Mouse (Mus musculus) hindbrain, embryonic 14.5 days (tissue): ENCODE data around the gene Gpank1. TPM values are rescaled to one million over a fixed set of nuclear protein-coding genes. Genes with fewer than 3 reads are reported as not detected.

Experiments
- ATAC-seq: fragments of 200-750 bp; cut with Nextera tagmentation; 2 replicates; pipeline ENCODE4 v1.8.0; 2017; ENCODE audit warnings: moderate number of reproducible peaks, mild to moderate bottlenecking, moderate TSS enrichment, moderate library complexity; ENCODE audit not compliant: low FRiP score
- DNase-seq: peaks from one replicate; pipeline ENCODE4 v3.0.0-alpha.2; 2015; ENCODE audit warnings: low spot score
- H3K27ac ChIP-seq: fragments of 300-500 bp; sonication (generic); 2 replicates; pipeline ENCODE4 v1.5.1; 2014; ENCODE audit warnings: mild to moderate bottlenecking, moderate library complexity
- H3K27me3 ChIP-seq: fragments of 300-500 bp; sonication (generic); 2 replicates; pipeline ENCODE4 v1.6.1; 2014; ENCODE audit warnings: mild to moderate bottlenecking, low read length, mixed read lengths; ENCODE audit not compliant: control insufficient read depth, insufficient read depth
- H3K36me3 ChIP-seq: fragments of 300-500 bp; sonication (generic); replicated peaks from 2 replicates; pipeline ENCODE4 v1.6.1; 2014; ENCODE audit not compliant: control insufficient read depth, insufficient read depth
- H3K4me1 ChIP-seq: fragments of 300-500 bp; sonication (generic); replicated peaks from 2 replicates; pipeline ENCODE4 v1.6.1; 2014; ENCODE audit warnings: antibody characterized with exemption, low read length, mixed read lengths; ENCODE audit not compliant: control insufficient read depth, insufficient read depth
- H3K4me2 ChIP-seq: fragments of 300-500 bp; sonication (generic); replicated peaks from 2 replicates; pipeline ENCODE4 v1.6.1; 2014; ENCODE audit warnings: mild to moderate bottlenecking, moderate library complexity
- H3K4me3 ChIP-seq: fragments of 300-500 bp; sonication (generic); replicated peaks from 2 replicates; pipeline ENCODE4 v1.5.1; 2014; ENCODE audit warnings: mild to moderate bottlenecking, low read length
- H3K9ac ChIP-seq: fragments of 300-500 bp; sonication (generic); 2 replicates; pipeline ENCODE4 v1.6.1; 2014
- H3K9me3 ChIP-seq: fragments of 300-500 bp; sonication (generic); 2 replicates; pipeline ENCODE4 v1.6.1; 2016; ENCODE audit warnings: low read length; ENCODE audit not compliant: control insufficient read depth
- WGBS: fragments of 180-500 bp; shearing (Covaris S2); extraction: QIAGEN DNeasy Blood & Tissue Kit; methylation state at CpG from one replicate; pipeline ENCODE4 v1.1.7; 2014; 5-methylcytosine and 5-hydroxymethylcytosine counted together
- polyA plus RNA-seq: library from polyadenylated mRNA; unstranded; fragments of >200 nt; fragmentation: Nextera tagmentation; extraction: Ambion mirVana; gene quantifications from 2 replicates; pipeline ENCODE4 v1.2.1, GENCODE M21; 2014

Gpank1 gene
- polyA plus RNA-seq, 1 experiment from 2014 or later: 21.9 TPM

DNA sequence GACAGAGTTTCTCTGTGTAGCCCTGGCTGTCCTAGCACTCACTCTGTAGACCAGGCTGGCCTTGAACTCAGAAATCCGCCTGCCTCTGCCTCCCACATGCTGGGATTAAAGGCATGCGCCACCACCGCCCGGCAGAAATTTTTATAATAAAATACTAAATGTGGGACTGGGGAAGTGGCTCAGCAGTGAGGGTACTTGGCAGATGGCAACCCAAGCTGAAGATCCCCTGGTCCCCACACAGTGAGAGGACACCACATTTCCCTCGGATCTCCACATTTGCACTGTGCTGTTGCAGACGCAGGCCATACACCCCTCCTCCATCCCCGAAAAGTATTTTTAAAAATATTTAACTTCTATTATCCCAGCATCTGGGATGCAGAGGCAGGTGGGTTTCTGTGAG is 12.3 kb downstream of the Gpank1 start:
- no peaks in the 10 kb centered on the region for H3K27me3 ChIP-seq
- no peak for DNase-seq
- ATAC-seq: no peak
- H3K9me3 ChIP-seq: no peaks in the 10 kb centered on the region
- H3K4me1 ChIP-seq: peaks cover 20% of the 10 kb centered on the region
- 96% methylated on average over 7 of the region's 7 CpGs for WGBS
- H3K36me3 ChIP-seq: peaks cover 23% of the 10 kb centered on the region
- H3K4me2 ChIP-seq: no peak overlapping the region
- no peak overlapping the region for H3K27ac ChIP-seq
- no peak overlapping the region for H3K9ac ChIP-seq
- H3K4me3 ChIP-seq: no peak overlapping the region

DNA sequence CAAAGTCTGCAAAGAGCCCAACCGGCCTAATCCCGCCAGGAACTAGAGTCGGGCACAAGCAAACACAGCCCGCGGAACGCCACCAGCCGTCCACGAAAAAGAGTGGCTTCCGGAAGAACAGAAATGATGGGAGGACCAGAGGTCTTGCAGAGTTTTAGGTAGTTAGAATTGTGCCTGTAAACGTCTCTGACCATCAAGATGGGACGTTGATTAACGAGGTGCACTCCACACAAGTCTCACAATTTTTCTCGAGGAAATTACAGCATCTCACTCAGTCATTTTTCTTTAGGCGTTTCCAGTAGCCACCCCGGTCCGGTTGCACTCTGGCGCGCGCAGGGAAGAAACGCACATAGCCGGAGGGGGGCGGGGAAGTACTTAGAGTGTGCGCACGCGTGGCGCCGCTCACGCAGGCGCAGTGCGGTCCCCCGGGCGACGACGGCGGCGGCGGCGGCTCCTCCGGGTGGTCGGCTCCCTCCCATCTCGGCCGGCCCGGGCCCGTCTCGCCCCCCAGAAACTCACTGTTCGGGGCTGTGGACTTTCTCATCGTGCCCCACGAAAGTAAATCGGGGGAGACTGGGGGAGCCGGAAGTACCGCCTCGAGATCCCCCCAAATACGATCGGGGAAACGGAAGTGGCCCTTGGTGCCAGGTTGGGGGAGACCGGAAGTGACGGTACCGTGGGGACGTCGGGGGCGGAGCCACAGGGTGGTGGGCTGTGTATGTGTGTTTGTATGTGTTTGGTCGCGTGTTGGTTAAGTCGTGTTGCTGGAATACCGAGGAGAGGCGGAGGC is 13.7 kb downstream of the Gpank1 start, which contains the start of gene Bag6:
Gene Bag6 (plus strand): TSS at position 378 of the 790 bp plus-strand sequence.
- H3K9me3 ChIP-seq: no peaks in the 10 kb centered on the region
- H3K4me1 ChIP-seq: peaks cover 20% of the 10 kb centered on the region
- peak; percentile 95 for ATAC-seq
- no peaks in the 10 kb centered on the region for H3K27me3 ChIP-seq
- peak within 1 kb of the TSS; percentile 78 for H3K4me3 ChIP-seq
- H3K4me2 ChIP-seq: peak within 1 kb of the TSS; percentile 90
- H3K36me3 ChIP-seq: peaks cover 28% of the 10 kb centered on the region
- H3K27ac ChIP-seq: peak within 1 kb of the TSS; percentile 93
- WGBS: under 1% methylated on average over 66 of the region's 66 CpGs
- peak; percentile 97 for DNase-seq
- peak within 1 kb of the TSS; percentile 90 for H3K9ac ChIP-seq

DNA sequence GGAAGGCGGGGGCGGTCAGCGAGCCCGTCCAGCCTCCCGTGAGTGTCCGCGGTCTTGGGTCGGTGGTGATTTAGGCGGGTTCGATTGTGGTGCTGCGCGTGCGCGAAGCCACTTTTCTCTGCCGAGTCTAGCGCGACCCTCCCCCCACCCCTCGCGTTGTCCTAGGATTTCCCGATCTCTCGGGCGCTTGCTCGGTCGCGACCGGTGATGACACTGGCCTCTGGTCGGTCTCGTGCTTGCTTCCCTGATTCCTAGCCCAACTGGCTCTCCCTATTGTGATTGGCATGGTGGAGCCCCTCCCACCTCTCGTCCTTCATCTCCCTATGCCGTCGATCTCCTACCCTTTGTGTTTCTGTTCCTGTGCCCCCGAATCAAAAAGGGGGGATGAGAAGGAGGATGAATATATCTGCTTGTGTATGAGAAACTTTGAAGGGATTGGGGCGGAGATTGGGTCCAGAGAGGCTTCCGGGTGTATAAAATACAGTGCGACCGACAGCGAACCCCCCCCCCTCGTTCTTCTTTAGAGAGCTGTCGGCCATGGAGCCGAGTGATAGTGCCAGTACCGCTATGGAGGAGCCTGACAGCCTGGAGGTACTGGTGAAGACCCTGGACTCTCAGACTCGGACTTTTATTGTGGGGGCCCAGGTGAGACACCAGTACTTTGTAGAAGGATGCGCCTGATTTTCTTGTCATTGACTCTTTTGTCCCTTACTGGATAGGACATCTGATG is 14.5 kb downstream of the Gpank1 start:
- DNase-seq: no peak
- peak; percentile 67 for ATAC-seq

DNA sequence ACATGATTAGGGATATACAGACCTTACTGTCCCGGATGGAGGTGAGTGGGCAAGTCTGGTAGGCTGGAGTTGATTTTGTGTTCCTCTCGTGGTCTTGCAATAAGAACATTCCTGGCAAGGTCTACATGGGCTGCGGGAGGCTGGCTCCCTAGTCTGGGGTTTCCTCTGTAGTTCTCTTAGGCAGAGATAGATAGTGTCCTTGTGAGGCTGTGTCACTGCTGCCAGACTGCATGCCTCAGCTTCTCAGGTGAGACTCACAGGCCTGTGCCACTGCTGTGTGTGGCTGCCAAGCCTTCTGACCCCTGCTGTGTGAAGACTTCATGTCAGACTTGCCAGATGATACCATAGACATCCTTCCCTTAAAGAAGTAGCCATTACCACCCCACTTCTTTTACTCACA is 18.0 kb downstream of the Gpank1 start:
- Histone ChIP-seq H3K4me3 (no peak overlapping the region), H3K27me3 (no peaks in the 10 kb centered on the region), H3K9ac (no peak overlapping the region), H3K27ac (no peak overlapping the region), H3K4me1 (peaks cover 20% of the 10 kb centered on the region), H3K9me3 (no peaks in the 10 kb centered on the region), H3K4me2 (no peak overlapping the region), H3K36me3 (peaks cover 61% of the 10 kb centered on the region)
- WGBS: 96% methylated on average over 3 of the region's 3 CpGs
- DNase-seq (no peak), ATAC-seq (no peak)

More for the DNA sequence above, 14.5 kb downstream of the Gpank1 start:
- Histone ChIP-seq H3K27ac (peak overlapping the region; percentile 93), H3K4me3 (peak overlapping the region; percentile 78), H3K27me3 (no peaks in the 10 kb centered on the region), H3K9ac (peak overlapping the region; percentile 90), H3K9me3 (no peaks in the 10 kb centered on the region), H3K4me2 (peak overlapping the region; percentile 90), H3K36me3 (peaks cover 28% of the 10 kb centered on the region), H3K4me1 (peaks cover 20% of the 10 kb centered on the region)
- WGBS: under 1% methylated on average over 43 of the region's 43 CpGs

DNA sequence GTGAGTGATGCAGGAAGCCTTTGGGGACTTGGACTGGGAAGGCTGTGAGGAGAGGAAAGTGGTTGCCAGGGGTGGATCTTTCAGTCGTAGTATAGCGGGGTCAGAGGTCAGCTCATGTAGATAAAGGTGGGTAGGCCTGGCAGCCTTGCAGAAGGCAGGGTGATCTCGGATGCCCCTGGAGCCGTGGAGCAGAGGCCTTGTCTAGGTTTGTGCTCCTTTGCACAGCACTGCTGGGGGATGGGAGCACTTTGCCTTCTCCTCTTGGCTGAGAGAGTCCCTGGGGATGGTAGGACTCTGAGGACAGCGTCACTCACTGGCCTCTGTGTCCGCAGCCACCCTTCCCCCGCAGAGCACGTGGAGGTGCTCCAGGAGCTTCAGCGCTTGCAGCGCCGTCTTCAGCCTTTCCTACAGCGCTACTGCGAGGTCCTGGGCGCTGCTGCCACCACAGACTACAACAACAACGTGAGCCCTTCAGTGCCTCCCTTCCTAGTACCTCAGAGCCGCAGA is 19.3 kb downstream of the Gpank1 start:
- Histone ChIP-seq H3K27ac (no peak overlapping the region), H3K4me3 (no peak overlapping the region), H3K4me1 (peaks cover 20% of the 10 kb centered on the region), H3K27me3 (no peaks in the 10 kb centered on the region), H3K9ac (no peak overlapping the region), H3K4me2 (no peak overlapping the region), H3K36me3 (peaks cover 74% of the 10 kb centered on the region), H3K9me3 (no peaks in the 10 kb centered on the region)
- DNase-seq: no peak
- ATAC-seq: no peak
- WGBS: 77% methylated on average over 16 of the region's 16 CpGs

DNA sequence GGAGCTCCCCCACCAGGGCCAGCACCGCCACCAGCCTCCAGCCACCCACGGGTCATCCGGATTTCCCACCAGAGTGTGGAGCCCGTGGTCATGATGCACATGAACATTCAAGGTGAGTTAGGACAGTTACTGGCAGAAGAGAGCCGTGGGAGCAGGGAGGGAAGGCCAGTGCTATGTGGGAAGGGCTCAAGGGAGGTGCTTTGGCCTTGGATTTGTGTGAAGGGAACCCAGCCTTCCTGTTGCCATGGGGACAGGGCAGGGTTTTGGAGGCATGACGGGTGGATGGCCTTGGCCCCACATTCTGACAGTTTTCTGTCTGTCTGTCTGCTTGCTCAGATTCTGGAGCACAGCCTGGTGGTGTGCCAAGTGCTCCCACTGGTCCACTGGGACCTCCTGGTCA is 20.7 kb downstream of the Gpank1 start:
- no peak overlapping the region for H3K27ac ChIP-seq
- no peak for ATAC-seq

DNA sequence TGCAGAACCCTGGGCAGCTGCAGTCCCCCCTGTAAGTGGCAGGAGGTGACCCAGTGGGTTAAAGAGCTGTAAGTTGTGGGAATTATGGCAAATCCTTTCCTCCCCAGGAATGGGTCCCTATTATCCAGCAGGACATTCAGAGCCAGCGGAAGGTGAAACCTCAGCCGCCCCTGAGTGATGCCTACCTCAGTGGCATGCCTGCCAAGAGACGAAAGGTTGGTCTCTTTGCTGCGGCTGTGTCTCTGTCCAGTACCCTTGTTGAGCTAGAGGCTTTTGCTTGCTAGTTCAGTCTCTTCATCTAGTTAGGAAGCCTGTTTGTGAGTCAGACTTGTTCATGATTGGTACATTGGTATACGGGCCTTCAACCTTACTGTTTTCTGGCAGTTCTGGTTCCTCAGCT is 24.9 kb downstream of the Gpank1 start:
- Histone ChIP-seq H3K4me2 (no peak overlapping the region), H3K9ac (no peak overlapping the region), H3K36me3 (peaks cover 99% of the 10 kb centered on the region), H3K27ac (no peak overlapping the region), H3K4me3 (no peak overlapping the region), H3K27me3 (no peaks in the 10 kb centered on the region), H3K9me3 (no peaks in the 10 kb centered on the region), H3K4me1 (no peaks in the 10 kb centered on the region)
- DNase-seq: no peak
- ATAC-seq: no peak
- 88% methylated on average over 5 of the region's 5 CpGs for WGBS

More for the DNA sequence above, 20.7 kb downstream of the Gpank1 start:
- no peak overlapping the region for H3K9ac ChIP-seq
- no peak for DNase-seq
- H3K4me1 ChIP-seq: peaks cover 12% of the 10 kb centered on the region
- WGBS: 86% methylated on average over 6 of the region's 6 CpGs
- no peak overlapping the region for H3K4me2 ChIP-seq
- H3K36me3 ChIP-seq: peaks cover 88% of the 10 kb centered on the region
- no peaks in the 10 kb centered on the region for H3K27me3 ChIP-seq
- H3K4me3 ChIP-seq: no peak overlapping the region
- no peaks in the 10 kb centered on the region for H3K9me3 ChIP-seq

DNA sequence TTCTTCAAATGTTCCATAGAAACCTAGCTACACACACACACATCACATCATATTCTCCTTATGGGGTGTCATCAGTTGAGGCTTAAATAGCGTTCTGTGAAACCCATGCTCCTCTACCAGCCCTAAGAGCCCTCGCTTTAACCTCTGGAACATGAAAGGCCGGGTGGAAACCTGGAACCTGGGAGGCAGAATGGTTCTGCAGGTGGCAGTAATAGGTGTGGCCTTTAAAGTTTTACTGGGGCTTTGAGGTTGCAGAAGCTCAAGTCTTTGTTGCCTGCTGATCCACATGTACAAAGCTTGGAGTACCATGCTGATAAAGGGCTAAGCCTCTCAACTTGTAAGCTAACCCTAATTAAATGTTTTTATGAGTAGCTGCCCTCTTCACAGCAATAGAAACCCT is 26.1 kb downstream of the Gpank1 start:
- peaks cover 99% of the 10 kb centered on the region for H3K36me3 ChIP-seq
- DNase-seq: no peak
- H3K27ac ChIP-seq: no peak overlapping the region
- H3K9ac ChIP-seq: no peak overlapping the region
- no peaks in the 10 kb centered on the region for H3K9me3 ChIP-seq
- H3K4me1 ChIP-seq: no peaks in the 10 kb centered on the region
- 65% methylated on average over 3 of the region's 3 CpGs for WGBS
- H3K27me3 ChIP-seq: no peaks in the 10 kb centered on the region
- ATAC-seq: no peak
- H3K4me3 ChIP-seq: no peak overlapping the region
- H3K4me2 ChIP-seq: no peak overlapping the region

DNA sequence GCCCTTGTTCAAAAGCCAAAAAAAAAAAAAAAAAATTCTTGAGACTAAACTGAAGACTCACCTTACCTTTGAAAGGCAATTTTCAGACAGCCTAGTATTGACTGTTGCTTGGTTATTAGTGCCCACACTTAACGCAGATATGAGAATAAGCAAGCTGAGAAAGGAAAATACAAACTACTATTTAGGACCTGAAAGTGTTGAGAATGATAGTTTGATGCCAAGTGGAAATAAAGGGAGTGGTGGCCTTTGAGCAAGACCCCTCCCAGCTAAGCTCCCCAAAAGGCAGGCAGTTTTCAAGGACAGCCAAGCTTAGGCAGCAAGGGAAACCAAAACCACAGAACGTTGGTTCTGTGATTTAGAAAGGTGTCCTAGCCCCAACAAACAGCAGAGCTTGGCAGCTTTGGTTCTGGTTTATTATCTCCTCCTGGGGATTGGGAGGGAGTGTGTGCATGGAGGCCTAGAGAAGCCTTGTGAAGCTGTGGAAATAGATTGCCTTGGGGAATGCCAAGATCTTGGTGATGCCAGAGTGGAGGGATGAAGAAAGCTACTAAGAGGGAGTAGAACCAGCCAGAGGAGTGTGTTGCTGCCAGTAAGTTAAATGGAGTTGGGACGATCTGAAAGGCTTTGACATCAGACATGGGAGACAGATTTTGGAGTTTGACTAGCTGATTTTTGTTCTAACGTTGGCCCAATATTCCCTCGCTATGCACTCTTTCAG is 26.8 kb downstream of the Gpank1 start:
- DNase-seq (no peak), ATAC-seq (no peak)
- peaks cover 99% of the 10 kb centered on the region for H3K36me3 ChIP-seq
- H3K9me3 ChIP-seq: no peaks in the 10 kb centered on the region
- no peak overlapping the region for H3K4me2 ChIP-seq
- no peak overlapping the region for H3K27ac ChIP-seq
- H3K27me3 ChIP-seq: no peaks in the 10 kb centered on the region
- no peak overlapping the region for H3K9ac ChIP-seq
- no peaks in the 10 kb centered on the region for H3K4me1 ChIP-seq
- no peak overlapping the region for H3K4me3 ChIP-seq
- whole genome bisulfite sequencing: 73% methylated on average over 5 of the region's 5 CpGs
